Mouse (Mus musculus) hindbrain, embryonic 15.5 days (tissue): ENCODE data around the gene Col27a1. TPM values are rescaled to one million over a fixed set of nuclear protein-coding genes. Genes with fewer than 3 reads are reported as not detected.

Experiments used
- ATAC-seq: fragments of 200-750 bp; cut with Nextera tagmentation; 2 replicates; pipeline ENCODE4 v1.8.0; 2017; ENCODE audit warnings: low read depth, moderate number of reproducible peaks, moderate TSS enrichment; ENCODE audit not compliant: low FRiP score
- H3K27ac ChIP-seq: fragments of 300-500 bp; sonication (generic); replicated peaks from 2 replicates; pipeline ENCODE4 v1.5.1; 2015; ENCODE audit warnings: mild to moderate bottlenecking, inconsistent platforms
- H3K27me3 ChIP-seq: fragments of 300-500 bp; sonication (generic); 2 replicates; pipeline ENCODE4 v1.6.1; 2015; ENCODE audit warnings: control low read depth, inconsistent platforms
- H3K36me3 ChIP-seq: fragments of 300-500 bp; sonication (generic); 2 replicates; pipeline ENCODE4 v1.6.1; 2015; ENCODE audit warnings: control low read depth, inconsistent platforms
- H3K4me1 ChIP-seq: fragments of 300-500 bp; sonication (generic); replicated peaks from 2 replicates; pipeline ENCODE4 v1.6.1; 2015; ENCODE audit warnings: control low read depth, inconsistent platforms
- H3K4me2 ChIP-seq: fragments of 300-500 bp; sonication (generic); 2 replicates; pipeline ENCODE4 v1.6.1; 2015; ENCODE audit warnings: moderate library complexity, mild to moderate bottlenecking, inconsistent platforms
- H3K4me3 ChIP-seq: fragments of 300-500 bp; sonication (generic); 2 replicates; pipeline ENCODE4 v1.5.1; 2015; ENCODE audit warnings: mild to moderate bottlenecking, inconsistent platforms
- H3K9ac ChIP-seq: fragments of 300-500 bp; sonication (generic); 2 replicates; pipeline ENCODE4 v1.6.1; 2015; ENCODE audit warnings: inconsistent platforms
- H3K9me3 ChIP-seq: fragments of 300-500 bp; sonication (generic); 2 replicates; pipeline ENCODE4 v1.6.1; 2016; ENCODE audit warnings: control low read depth, inconsistent platforms
- WGBS: fragments of 180-500 bp; shearing (Covaris S2); methylation state at CpG from one replicate; pipeline ENCODE4 v1.1.7; 2015; 5-methylcytosine and 5-hydroxymethylcytosine counted together
- polyA plus RNA-seq: library from polyadenylated mRNA; unstranded; fragments of >200 nt; fragmentation: Nextera tagmentation; extraction: Ambion mirVana; gene quantifications from 2 replicates; pipeline ENCODE4 v1.2.1, GENCODE M21; 2015

The Col27a1 gene
- polyA plus RNA-seq, 1 experiment from 2014 or later, result 3.3 TPM

GRCm38 (mm10) chr4:63205583-63205982, 8.2 kb upstream of the Col27a1 start:
- Histone ChIP-seq H3K9me3 (no peaks in the 10 kb centered on the region), H3K36me3 (no peaks in the 10 kb centered on the region), H3K4me2 (no peak overlapping the region), H3K27ac (no peak overlapping the region), H3K4me1 (0 out of 2 replicates have a peak, but pooled peaks cover 3% of the 10 kb centered on the region), H3K9ac (no peak overlapping the region), H3K27me3 (no peaks in the 10 kb centered on the region), H3K4me3 (no peak overlapping the region)
- 62% methylated on average over 7 of the region's 7 CpGs for WGBS
- no peak for ATAC-seq

- no peaks in the 10 kb centered on the region for H3K36me3 ChIP-seq
- H3K9ac ChIP-seq, result peak overlapping the region; percentile 50
- H3K4me1 ChIP-seq, result peaks cover 29% of the 10 kb centered on the region
- no peaks in the 10 kb centered on the region for H3K9me3 ChIP-seq
- ATAC-seq, result peak; percentile 58; the same call in 1 of the 2 replicates
- no peak overlapping the region for H3K27ac ChIP-seq
- under 1% methylated on average over 68 of the region's 71 CpGs for WGBS
- peak overlapping the region; percentile 55 for H3K4me3 ChIP-seq
- H3K27me3 ChIP-seq, result peaks cover 52% of the 10 kb centered on the region
- peak overlapping the region; percentile 100 for H3K4me2 ChIP-seq
These were observed 1.6 kb downstream of the Col27a1 start for GRCm38 (mm10) chr4:63215185-63215992.

- H3K27me3 ChIP-seq, result peaks cover 52% of the 10 kb centered on the region
- H3K9ac ChIP-seq, result peak overlapping the region; percentile 50
- H3K4me3 ChIP-seq, result peak overlapping the region; percentile 55
- whole genome bisulfite sequencing, result 1% methylated on average over 24 of the region's 24 CpGs
- ATAC-seq, result peak; percentile 65
- H3K4me2 ChIP-seq, result peak overlapping the region; percentile 100
- H3K36me3 ChIP-seq, result no peaks in the 10 kb centered on the region
- H3K9me3 ChIP-seq, result no peaks in the 10 kb centered on the region
- peaks cover 29% of the 10 kb centered on the region for H3K4me1 ChIP-seq
- H3K27ac ChIP-seq, result no peak overlapping the region
These were observed 2.3 kb downstream of the Col27a1 start for GRCm38 (mm10) chr4:63215993-63216531.

- H3K27me3 ChIP-seq, result peaks cover 52% of the 10 kb centered on the region
- no peak overlapping the region for H3K27ac ChIP-seq
- peaks cover 29% of the 10 kb centered on the region for H3K4me1 ChIP-seq
- H3K9ac ChIP-seq, result no peak overlapping the region
- peak overlapping the region; percentile 100 for H3K4me2 ChIP-seq
- H3K4me3 ChIP-seq, result peak overlapping the region; percentile 55
- no peaks in the 10 kb centered on the region for H3K9me3 ChIP-seq
- no peaks in the 10 kb centered on the region for H3K36me3 ChIP-seq
- WGBS, result 31% methylated on average over 9 of the region's 9 CpGs
- no peak; the same call in 1 of the 2 replicates for ATAC-seq
These were observed 2.8 kb downstream of the Col27a1 start for GRCm38 (mm10) chr4:63216566-63216965.

- no peaks in the 10 kb centered on the region for H3K36me3 ChIP-seq
- H3K9ac ChIP-seq, result no peak overlapping the region
- H3K27me3 ChIP-seq, result peaks cover 43% of the 10 kb centered on the region
- no peak for ATAC-seq
- H3K4me3 ChIP-seq, result no peak overlapping the region
- WGBS, result 86% methylated on average over 6 of the region's 6 CpGs
- no peak overlapping the region for H3K4me2 ChIP-seq
- H3K4me1 ChIP-seq, result peaks cover 37% of the 10 kb centered on the region
- H3K9me3 ChIP-seq, result no peaks in the 10 kb centered on the region
- H3K27ac ChIP-seq, result no peak overlapping the region
These were observed 3.7 kb downstream of the Col27a1 start for GRCm38 (mm10) chr4:63217513-63217912.

GRCm38 (mm10) chr4:63219059-63219458, 5.3 kb downstream of the Col27a1 start:
- H3K4me2 ChIP-seq, result no peak overlapping the region
- ATAC-seq, result no peak
- 60% methylated on average over 3 of the region's 3 CpGs for WGBS
- H3K27me3 ChIP-seq, result peaks cover 28% of the 10 kb centered on the region
- peaks cover 32% of the 10 kb centered on the region for H3K4me1 ChIP-seq
- H3K27ac ChIP-seq, result no peak overlapping the region
- no peaks in the 10 kb centered on the region for H3K9me3 ChIP-seq
- H3K9ac ChIP-seq, result no peak overlapping the region
- H3K36me3 ChIP-seq, result no peaks in the 10 kb centered on the region
- H3K4me3 ChIP-seq, result no peak overlapping the region

GRCm38 (mm10) chr4:63219635-63220034, 5.8 kb downstream of the Col27a1 start:
- peaks cover 22% of the 10 kb centered on the region; the same call in 1 of the 2 replicates for H3K27me3 ChIP-seq
- no peak for ATAC-seq
- WGBS, result 89% methylated on average over 6 of the region's 6 CpGs

GRCm38 (mm10) chr4:63221096-63221958, 7.5 kb downstream of the Col27a1 start:
- WGBS, result 72% methylated on average over 15 of the region's 15 CpGs
- H3K4me1 ChIP-seq, result peaks cover 20% of the 10 kb centered on the region
- H3K27ac ChIP-seq, result no peak overlapping the region
- no peak for ATAC-seq
- no peaks in the 10 kb centered on the region for H3K36me3 ChIP-seq
- H3K9me3 ChIP-seq, result no peaks in the 10 kb centered on the region
- H3K4me2 ChIP-seq, result no peak overlapping the region
- no peak overlapping the region for H3K9ac ChIP-seq
- no peak overlapping the region for H3K4me3 ChIP-seq
- peaks cover 10% of the 10 kb centered on the region; the same call in 1 of the 2 replicates for H3K27me3 ChIP-seq

More at GRCm38 (mm10) chr4:63219635-63220034, 5.8 kb downstream of the Col27a1 start:
- no peak overlapping the region for H3K4me3 ChIP-seq
- H3K9ac ChIP-seq, result no peak overlapping the region
- no peaks in the 10 kb centered on the region for H3K36me3 ChIP-seq
- peaks cover 26% of the 10 kb centered on the region for H3K4me1 ChIP-seq
- no peak overlapping the region for H3K27ac ChIP-seq
- H3K9me3 ChIP-seq, result no peaks in the 10 kb centered on the region
- H3K4me2 ChIP-seq, result no peak overlapping the region

GRCm38 (mm10) chr4:63222246-63222645, 8.4 kb downstream of the Col27a1 start:
- ATAC-seq, result no peak
- no peaks in the 10 kb centered on the region for H3K9me3 ChIP-seq
- no peaks in the 10 kb centered on the region for H3K36me3 ChIP-seq
- no peak overlapping the region for H3K4me2 ChIP-seq
- 0 out of 2 replicates have a peak, but pooled peaks cover 1% of the 10 kb centered on the region for H3K27me3 ChIP-seq
- WGBS, result 52% methylated on average over 8 of the region's 8 CpGs
- H3K4me3 ChIP-seq, result no peak overlapping the region
- H3K9ac ChIP-seq, result no peak overlapping the region
- no peak overlapping the region for H3K27ac ChIP-seq
- peaks cover 27% of the 10 kb centered on the region for H3K4me1 ChIP-seq

- ATAC-seq, result no peak
- 81% methylated on average over 10 of the region's 10 CpGs for WGBS
- H3K9me3 ChIP-seq, result no peaks in the 10 kb centered on the region
- H3K4me3 ChIP-seq, result no peak overlapping the region
- H3K4me2 ChIP-seq, result no peak overlapping the region
- H3K9ac ChIP-seq, result no peak overlapping the region
- no peaks in the 10 kb centered on the region for H3K36me3 ChIP-seq
- H3K27ac ChIP-seq, result no peak overlapping the region
- H3K4me1 ChIP-seq, result peaks cover 49% of the 10 kb centered on the region
- H3K27me3 ChIP-seq, result no peaks in the 10 kb centered on the region
These were observed 11.6 kb downstream of the Col27a1 start for GRCm38 (mm10) chr4:63225373-63225772.

GRCm38 (mm10) chr4:63226164-63226882, 12.5 kb downstream of the Col27a1 start:
- peak; percentile 50; the same call in 1 of the 2 replicates for ATAC-seq
- H3K27me3 ChIP-seq, result no peaks in the 10 kb centered on the region
- no peaks in the 10 kb centered on the region for H3K9me3 ChIP-seq
- H3K9ac ChIP-seq, result no peak overlapping the region
- H3K36me3 ChIP-seq, result no peaks in the 10 kb centered on the region
- H3K4me1 ChIP-seq, result peaks cover 56% of the 10 kb centered on the region
- WGBS, result 58% methylated on average over 8 of the region's 8 CpGs
- H3K27ac ChIP-seq, result no peak overlapping the region
- no peak overlapping the region for H3K4me2 ChIP-seq
- no peak overlapping the region for H3K4me3 ChIP-seq
